Mouse (Mus musculus) mouse embryonic stem cell (cell line): ENCODE measurements at regions not wholly inside any gene's neighbourhood (a gene's known extent, or its start where the extent isn't known, plus 50 kb on each side); places are given as distances from the start of the nearest gene placed in this dataset.

Experiments
- in situ Hi-C, 2 experiments: fragments of 300-500 bp; cut with MboI; formaldehyde crosslinking; loops; 1 replicate in 1 of 2; 3 replicates in 1 of 2; pipeline ENCODE4 v1.14.3; 2019 to 2020; ENCODE audit warnings: low sequenced_read_pairs in 2 of 2, low pct_unique_long_range_greater_than_20kb in 1 of 2, mixed read lengths in 1 of 2; ENCODE audit not compliant: unreplicated experiment in 1 of 2

- in situ Hi-C loops, result no loop called here
These were observed 57.7 kb upstream of the Slc39a8 start for GRCm38 (mm10) chr3:135767211-135767927.

DNA sequence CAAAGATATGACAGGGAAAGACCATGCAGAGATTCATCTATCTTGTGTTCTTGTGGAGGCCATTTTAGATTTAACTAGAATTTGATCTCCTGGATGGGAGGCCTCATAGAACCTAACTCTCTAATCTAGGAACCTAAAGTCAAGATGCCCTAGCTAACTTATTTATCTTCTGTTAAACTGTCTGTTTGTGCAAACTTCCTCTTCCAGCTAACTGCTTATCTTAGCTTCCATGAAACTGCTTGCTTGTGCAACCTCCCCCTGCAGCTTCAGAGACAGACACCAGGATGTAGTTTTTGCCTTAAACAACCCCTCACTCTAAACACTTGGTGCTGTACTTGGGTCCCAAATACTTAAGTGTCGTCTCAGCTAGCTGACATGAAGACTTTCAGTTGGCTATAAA, 66.5 kb upstream of the Nfkb1 start:
- in situ Hi-C loops, result no loop called here

DNA sequence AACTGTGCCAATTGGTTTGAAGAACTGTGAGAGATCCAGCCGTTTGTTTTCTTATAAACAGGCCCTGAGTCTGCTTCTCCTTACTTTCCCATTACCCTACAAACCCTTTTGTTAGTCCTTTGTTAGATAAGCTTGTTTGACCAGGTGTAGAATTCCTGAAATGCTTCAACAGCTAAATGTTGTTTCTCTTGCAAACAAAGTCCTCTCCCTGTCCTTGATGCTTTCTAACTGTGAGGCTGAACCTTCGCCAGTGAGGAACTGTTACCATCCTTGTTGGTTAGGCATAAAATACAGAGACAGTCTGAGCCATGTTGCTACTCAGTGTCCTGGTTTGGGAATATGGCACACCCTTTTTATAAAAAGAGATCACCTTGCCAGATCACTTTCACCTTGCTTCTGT, 65.5 kb upstream of the Nfkb1 start:
- in situ Hi-C loops, result no loop called here

DNA sequence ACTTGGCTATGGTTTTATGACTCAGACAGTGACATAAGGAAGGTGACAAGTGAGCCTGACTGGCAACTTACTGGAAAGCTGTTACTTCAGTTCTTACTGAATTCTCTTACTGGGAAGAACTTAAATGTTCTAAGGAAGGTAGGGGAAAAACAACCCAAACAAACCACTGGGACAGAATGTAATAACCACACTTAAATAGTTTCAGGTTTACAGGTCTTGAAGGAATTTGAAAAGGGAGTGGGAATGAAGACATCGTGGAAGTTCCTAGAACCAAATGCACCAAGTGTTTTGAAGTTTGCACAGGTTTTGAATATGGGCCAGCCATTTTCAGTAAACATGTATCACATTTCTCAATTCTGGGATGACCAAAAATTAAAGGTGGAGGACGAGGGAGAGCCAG, 59.4 kb upstream of the Nfkb1 start:
- in situ Hi-C loops, result no loop called here

DNA sequence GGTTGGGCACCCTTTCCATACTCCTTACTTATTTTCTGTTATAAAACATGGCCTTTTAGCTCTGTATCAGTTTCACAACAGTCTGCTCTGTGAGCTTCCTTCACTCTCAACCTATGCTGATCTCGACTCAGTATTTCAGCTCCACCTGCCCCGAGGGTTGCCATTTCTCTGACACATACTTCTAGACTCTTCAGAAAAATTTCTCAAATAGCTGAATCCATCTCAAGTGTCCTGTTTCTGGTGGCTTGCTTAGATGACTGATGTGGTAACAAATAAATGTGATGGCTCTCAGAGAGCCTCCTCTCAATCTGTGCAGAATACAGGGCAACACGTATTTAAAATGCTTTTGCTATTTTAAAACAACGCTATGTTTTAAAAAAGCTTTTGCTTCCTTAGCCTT, 54.1 kb upstream of the Nfkb1 start:
- in situ Hi-C loops, result loop anchor here (25.0 kb wide), 1 partner anchor 458 kb away; the partner anchor contains the start of gene Bdh2 (in 2 of the 2)
